Mouse (Mus musculus) cerebellum, adult 8-10 months (tissue): ENCODE measurements around the gene Gm1604a.
"Not testable (repeated sequence)": the region's sequence is repeated elsewhere in the genome, so short reads cannot be mapped to it uniquely, and the experiment has no call there.

ENCODE experiments used
- DNase-seq: peaks from one replicate; pipeline ENCODE4 v3.0.0; 2022

The Gm1604a gene

DNA sequence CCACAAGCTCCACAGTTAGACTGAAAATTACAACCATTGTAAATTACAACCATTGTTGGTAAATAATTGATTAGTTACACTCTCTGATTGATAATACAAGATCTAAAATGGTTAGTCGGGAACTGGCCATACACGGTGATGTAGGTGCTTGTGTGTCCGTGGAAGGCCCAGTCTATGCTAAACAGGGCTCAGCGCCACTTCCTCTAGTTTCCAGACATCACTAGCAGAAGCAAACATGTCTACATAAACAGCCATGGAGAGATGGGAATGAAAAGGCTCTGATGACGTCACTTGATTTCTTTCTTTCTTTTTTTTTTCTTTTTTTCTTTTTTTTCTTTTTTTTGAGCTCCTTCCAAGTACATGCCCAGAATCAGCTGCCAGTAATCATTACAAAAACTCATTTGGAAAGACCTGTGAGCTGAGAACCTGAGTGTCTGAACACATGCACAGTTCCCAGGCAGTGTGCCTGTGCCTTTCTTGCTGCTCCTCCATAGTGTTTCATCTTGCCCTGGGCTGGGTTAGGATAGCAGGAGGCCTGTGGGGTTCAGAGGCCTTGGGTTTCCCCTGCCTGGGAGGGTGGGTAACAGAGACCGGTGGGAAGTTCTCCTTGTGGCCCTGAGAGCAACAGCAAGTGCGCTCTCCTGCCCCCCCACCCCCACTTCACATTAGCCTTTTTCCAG, 44.3 kb downstream of the Gm1604a start:
- not testable (repeated sequence) for DNase-seq

DNA sequence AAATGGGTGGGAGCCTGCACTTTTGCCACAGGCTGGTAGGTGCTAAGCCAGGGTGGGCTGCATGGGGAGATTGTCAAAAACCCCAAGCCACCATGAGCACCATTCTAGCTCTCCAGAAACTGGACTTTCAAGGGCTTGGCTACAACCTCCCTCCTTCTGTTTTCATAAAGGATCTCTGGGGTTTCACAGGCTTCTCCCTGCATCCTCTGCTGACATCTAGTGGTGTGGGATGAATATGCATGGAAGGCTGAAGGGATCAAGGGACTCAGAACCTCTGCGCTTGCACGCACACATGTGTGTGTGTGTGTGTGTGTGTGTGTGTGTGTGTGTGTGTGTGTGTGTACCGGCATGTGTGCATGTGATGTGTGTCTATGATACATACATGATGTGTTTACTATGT, 49.1 kb downstream of the Gm1604a start:
- DNase-seq: peak; percentile 30

DNA sequence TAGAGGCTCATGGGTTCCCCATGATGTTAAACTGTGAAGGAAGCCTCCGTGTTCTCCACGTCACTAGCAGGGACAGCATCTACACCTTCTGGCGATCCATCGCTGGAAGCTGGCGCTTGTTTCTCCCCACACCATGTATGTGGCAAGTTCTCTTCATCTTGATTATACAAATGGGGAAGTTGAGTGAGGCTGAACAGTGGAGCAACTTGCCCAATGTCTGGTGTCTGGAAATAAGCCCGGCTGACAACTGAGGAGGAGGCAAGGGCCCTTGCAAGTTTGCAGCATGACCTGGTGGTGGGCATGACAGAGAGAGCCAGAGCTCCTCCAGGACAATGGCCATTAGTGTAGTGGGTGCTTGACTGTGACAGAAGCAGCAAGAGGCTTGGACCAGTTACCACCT, 50.2 kb downstream of the Gm1604a start:
- not testable (repeated sequence) for DNase-seq

DNA sequence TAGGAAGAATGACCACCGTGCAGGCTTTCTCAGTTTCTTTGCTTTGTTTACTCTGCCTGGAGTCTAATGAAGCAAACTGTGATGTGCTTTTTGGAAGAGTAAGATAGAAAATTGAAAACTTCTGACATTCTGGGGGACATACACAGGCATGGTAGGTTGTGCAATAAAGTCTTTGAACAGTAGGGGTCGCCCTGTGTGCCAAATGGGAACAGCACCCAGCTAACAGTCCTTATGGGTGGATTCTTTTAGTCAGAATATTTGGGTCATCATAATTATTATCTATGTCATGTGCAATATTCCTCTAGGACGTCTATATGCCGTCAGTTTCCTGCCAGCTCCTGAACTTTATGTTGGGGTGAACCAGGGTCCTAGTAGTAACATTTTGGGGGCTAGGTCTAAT, 54.2 kb downstream of the Gm1604a start:
- peak; percentile 44 for DNase-seq

DNA sequence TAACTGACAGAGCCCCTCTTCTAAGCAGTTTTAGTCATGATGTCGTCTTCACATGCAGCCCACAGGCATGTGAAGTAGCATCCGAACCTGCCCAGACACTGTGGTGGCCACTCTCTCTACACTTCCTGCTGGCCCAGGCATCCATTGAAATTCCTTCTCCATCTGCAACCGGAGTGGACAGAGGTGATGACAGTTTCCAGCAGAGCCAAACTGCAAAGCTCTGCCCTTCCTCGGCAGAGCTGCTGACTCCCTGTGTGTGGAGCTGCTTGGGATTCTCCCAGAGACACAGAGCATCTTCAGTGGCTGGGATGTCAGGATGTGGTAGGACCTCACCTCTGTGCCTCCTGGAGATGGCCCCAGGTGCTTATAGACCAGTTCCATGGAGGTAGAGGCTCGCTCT, 59.2 kb downstream of the Gm1604a start:
- not testable (repeated sequence) for DNase-seq

DNA sequence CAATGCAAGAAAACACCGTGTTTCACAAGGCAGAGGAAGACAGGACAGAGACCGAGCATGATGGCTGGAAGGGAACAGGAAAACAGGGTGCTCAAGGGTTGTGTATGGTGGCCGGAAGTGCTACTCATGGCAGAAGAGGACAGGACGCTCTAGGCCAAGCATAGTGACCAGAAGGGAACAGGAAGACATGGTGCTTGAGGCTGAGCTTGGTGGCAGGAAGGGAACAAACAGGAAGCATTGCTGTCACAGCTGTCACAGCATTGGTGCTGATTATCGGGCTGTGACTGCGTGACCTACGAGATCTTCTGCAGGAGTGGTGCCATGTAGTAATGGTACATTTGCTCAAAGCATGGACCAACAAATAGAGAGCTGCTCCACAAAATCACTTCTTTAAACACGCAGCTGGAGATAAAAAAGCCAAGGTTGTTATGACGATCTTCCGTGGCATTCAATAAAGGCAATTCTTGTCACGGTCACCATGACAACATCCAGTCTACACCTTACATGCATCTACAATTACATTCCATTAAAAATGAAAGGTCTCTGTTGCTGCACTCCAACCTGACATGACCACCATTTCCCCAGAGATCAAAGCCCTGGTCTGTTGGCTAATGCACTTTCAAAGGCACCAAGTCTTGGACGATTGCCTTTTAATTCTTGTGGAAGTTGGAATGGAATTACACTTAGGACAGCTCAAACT, 60.3 kb downstream of the Gm1604a start:
- DNase-seq: not testable (repeated sequence)

DNA sequence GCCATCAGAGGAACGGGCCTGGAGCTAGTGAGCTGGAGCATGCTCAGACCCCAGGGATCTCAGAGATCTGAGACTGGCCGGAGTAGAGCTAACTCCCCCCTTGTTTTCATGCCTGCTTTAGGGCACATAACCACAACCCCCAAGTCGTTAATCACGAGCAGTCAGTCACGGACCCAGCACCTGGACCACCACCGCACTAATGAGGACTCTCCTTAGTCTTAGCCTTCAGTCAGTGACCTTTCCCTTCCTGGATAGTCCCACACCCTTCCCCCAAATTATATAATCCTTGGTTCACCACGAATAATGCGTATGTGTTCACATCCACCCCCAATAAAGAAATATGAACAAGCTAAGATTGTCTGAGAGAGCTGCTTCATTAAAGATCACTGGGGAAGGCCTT, 61.5 kb downstream of the Gm1604a start:
- DNase-seq: not testable (repeated sequence)

DNA sequence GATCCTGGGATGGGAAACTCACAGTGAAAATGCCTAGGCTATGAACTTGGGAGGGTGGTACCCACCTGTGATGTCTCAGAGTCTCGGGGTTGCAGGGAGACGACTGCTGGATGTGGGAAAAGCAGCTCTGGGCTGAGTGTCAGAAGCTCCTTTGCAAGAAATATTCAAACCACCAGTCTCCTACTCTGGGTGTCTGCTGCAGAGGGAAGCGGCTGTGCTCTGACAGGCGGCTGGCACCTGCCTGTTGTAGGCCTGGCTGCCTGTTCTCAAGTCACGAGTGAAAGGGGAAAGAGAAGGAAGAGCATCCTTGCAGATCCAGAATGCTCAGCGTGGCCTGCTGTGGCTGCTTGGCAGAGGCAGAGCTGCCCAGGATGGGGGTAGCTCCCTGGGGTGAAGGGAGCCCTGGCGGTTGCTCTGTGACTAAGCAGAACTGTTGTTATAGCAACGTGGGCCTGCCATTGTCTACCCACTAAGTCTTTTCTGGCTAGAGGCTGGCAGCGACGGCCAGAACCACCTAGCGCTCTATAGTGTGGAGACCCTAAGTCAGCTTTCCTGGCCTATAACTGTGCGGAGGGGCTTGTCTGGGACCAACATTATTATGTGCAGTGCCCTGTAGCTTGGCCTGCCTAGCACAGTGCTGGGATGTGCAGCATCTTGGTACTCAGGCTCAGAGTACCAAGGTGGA, 72.6 kb downstream of the Gm1604a start:
- DNase-seq: not testable (repeated sequence)

DNA sequence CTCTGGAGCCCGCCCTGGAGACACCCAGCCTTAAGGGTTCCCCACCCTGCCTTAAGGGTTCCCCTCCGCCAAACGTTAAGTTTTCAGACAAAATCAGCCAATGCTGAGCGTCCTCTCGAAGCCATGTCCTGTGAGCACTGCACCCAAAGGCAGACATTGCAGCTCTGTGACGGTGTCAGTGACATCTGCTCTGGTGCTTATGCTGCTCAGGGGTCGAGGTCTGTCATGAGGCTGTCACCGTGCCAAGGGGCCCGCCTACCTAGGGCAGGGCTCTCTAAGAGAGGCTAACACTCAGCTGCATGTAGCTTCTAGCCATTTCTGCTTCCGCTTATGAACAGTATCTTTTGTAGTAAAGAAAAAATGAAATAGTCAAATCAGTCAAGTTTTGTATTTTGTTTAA, 73.7 kb downstream of the Gm1604a start:
- DNase-seq: not testable (repeated sequence)

DNA sequence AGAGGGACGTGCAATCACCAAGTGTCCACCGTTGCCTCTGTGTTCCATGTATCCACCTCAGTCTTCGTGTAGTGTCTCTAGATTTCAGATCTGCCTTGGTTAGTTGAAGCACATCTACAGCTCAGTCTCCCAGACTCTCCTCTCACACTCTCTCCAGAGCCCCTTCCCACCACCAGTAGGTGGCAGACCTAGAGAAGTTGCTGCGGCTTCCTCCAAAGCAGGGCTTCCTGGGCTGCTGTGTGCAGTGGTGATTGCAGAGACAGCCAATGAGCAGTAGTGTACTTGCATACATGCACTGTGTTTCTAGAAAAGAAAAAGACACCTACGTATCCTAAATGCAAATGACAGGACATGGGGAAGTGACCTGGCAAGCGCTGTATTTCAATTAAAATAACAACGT, 77.6 kb downstream of the Gm1604a start:
- DNase-seq: not testable (repeated sequence)

DNA sequence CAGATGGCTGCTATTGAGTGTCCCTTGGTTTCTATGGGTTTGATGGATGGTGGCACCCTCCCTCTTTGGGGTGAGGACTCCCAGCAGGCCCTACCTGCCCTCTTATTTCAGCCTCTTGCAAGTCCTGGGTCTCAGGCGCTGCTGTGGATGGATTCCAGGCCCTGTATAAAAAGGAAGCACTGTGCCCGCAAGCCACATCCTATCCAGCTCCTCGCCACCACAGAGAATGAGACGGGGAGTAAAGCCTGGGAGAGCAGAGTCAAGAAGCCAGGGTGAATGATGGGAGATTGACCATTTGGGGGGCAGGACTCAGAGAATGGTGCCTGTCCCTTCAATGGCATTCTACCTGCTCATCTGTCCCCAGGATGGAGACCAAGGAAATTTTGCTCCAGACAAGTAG, 86.3 kb downstream of the Gm1604a start:
- DNase-seq: not testable (repeated sequence)

DNA sequence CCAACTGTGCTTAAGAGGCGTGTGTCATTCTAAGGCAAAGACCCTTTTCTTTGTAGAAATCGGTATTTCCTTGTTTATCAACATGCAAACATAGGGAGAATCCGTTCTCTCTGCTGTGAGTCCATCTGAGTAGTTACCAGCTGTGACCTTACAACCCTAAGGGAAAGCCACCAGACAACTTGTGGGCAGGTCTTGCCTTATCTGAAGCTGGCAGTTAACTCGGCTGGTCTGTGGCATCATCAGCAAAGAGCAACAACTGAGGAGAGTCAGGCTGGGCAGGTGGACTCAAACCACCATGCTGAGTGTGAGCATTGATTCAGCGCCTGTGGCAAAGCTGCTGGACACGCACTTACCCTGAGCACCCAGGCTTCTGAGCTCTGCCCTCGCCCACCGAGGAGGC, 90.9 kb downstream of the Gm1604a start:
- not testable (repeated sequence) for DNase-seq

DNA sequence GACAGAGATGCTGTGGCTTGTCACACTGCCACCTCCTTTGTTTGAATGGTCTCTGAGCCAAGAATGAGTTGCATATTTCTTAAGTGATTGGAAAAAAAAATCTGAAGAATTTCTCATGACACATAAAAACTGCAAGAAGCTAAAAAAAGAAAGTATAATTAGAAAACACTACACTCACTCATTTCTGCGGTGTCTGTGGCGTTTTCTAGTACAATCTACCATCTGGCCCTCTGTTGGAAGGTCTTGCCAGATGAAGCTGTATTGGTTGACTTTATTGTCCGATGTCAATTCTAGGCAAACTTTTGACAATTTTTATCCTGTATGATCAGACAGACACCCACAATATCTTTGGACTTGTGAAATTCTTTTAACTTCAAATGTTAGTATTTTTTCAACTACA, 95.5 kb downstream of the Gm1604a start:
- DNase-seq: not testable (repeated sequence)

DNA sequence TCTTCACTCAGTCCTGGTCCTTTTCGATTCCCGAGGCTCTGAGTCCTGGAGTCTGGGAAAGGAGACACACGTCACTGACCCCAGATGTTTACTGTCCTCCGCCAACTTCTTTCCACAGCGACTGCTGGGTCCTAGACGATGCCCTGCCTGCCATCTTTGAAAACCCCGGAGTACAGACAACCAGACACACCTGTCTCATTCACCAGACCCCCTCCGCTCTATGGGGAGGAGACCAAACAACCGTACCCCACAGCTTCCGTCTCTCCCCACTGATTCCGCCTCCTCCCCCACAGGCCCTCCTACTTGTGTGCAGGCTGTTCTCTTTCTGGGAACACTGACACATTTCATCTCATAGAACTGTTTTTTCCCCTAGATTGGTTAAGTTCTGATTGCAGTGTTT, 97.2 kb downstream of the Gm1604a start:
- not testable (repeated sequence) for DNase-seq

DNA sequence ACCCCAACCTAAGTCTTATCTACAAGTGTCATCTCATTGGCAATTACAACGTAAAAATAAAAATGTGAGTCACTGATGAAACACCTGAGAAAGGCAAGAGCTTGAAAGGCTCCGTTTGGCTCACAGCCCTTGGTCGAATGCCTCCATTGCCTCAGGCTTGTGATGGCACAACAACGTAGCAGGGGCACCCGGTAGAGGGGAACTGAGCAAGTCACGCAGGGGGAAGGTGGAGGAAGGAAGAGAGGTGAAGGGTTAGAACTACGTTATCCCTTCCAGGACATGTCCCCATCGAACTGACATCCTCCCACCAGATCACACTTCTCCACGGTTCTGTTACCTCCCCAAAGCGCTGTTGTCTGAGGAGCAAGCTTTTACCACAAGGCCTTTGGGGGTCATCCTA, 101.1 kb downstream of the Gm1604a start:
- DNase-seq: not testable (repeated sequence)

DNA sequence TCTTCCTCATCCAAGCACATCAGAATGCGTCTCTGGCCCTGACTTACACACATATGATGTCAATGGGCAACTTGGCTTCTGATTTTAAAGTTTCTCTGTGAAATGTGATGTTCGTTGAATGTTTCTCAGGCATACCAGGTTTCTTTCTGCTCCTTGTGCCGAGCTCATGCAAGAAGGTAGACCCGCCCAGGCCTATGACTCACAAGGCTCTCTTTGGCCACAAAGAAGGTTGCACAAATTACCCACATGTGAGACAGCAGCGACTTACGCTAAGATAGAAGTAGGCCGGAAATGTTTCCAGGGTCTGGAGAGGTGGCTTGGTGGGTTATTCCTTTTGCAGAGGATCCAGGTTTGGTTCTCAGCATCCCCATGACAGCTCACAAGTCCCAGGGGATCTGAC, 108.6 kb downstream of the Gm1604a start:
- DNase-seq: not testable (repeated sequence)

DNA sequence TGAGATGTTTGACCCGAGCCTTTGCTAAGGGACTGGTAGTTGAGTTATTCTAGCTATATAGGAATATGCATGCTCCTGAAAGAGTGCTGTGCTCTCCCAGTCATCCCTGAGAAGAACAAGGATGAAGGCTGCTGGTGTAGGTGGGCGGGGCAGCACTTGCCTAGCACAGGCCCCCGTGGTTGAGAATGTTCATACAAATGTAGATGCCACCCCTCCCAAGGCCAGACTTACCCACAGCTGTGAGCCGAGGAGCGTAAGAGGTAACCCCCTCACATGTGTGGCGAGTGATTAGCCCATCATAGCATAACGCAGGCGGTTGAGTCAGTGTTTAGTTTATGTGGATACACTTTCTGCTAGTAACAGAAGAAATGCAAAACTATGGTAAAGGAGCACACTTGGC, 109.9 kb downstream of the Gm1604a start:
- DNase-seq: not testable (repeated sequence)
